Mouse (Mus musculus): ENCODE results near the gene Osbp.

DNA sequence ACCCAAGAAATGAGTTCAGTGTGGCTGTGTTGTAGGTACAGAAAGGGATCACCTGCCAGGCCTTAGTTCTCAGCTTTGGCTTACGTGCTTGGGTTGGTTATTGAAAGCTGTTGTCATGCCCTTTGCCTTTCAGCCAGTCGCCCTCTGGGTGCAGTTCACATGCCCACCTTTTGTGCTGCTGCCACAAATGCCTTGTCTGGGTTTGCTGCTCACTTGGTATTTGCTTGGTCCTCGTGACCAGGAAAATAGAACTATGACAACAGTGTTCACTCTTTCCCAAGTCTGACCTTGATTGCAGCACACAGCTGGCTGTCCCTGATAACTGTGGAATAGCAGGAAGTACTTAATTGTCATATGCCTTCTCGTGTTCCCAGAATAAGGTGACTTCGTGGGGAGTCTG, 11.6 kb downstream of the Osbp start:
- TF ChIP-seq POLR2A (IDR thresholded peaks at IDR 0.05; ENCODE audit: low read depth, low read length): no peak
- no peak for TF ChIP-seq CTCF (IDR thresholded peaks at IDR 0.05; ENCODE audit: extremely low read depth, insufficient read length, insufficient replicate concordance, low read depth, low read length)
